Mouse (Mus musculus): ENCODE measurements around the gene Parl. TPM values are rescaled to one million over a fixed set of nuclear protein-coding genes. Genes with fewer than 3 reads are reported as not detected.

The Parl gene
- polyA plus RNA-seq (2014; fragmentation: Nextera tagmentation; extraction: Ambion mirVana): 87.6 and 89.4 TPM in 2 replicates

- WGBS: under 1% methylated on average over 51 of the region's 52 CpGs
- peaks cover 17% of the 10 kb centered on the region for H3K4me1 ChIP-seq (replicated peaks; ENCODE audit: control insufficient read depth, insufficient read depth, low read length)
- peak within 1 kb of the TSS; percentile 82 for H3K4me3 ChIP-seq (ENCODE audit: low read depth, low read length)
- peak within 1 kb of the TSS; percentile 87 for H3K4me2 ChIP-seq
- peak within 1 kb of the TSS; percentile 71 for H3K27ac ChIP-seq (ENCODE audit: low read depth, low read length)
- H3K9ac ChIP-seq (ENCODE audit: low read depth, low read length): peak within 1 kb of the TSS; percentile 83
- H3K36me3 ChIP-seq (ENCODE audit: control insufficient read depth, insufficient read depth, low read length): 0 out of 2 replicates have a peak, but pooled peaks cover 1% of the 10 kb centered on the region
- ATAC-seq (replicated peaks; ENCODE audit: low FRiP score) (peak; percentile 92), DNase-seq (ENCODE audit: low spot score) (peak; percentile 84)
- no peaks in the 10 kb centered on the region for H3K9me3 ChIP-seq (ENCODE audit: control insufficient read depth, low read length)
- H3K27me3 ChIP-seq (replicated peaks; ENCODE audit: control insufficient read depth, insufficient read depth, low read length): no peaks in the 10 kb centered on the region; the same call in 1 of the 2 replicates
These were observed at the start of gene Parl for GRCm38 (mm10) chr16:20301770-20302649. TSS of gene Parl (minus strand) at chr16:20302387.

GRCm38 (mm10) chr16:20345464-20345863 is 43.3 kb upstream of the Parl start:
- Histone ChIP-seq H3K4me3 (ENCODE audit: low read depth, low read length) (no peak overlapping the region), H3K4me1 (replicated peaks; ENCODE audit: control insufficient read depth, insufficient read depth, low read length) (no peaks in the 10 kb centered on the region), H3K9me3 (ENCODE audit: control insufficient read depth, low read length) (no peaks in the 10 kb centered on the region), H3K36me3 (ENCODE audit: control insufficient read depth, insufficient read depth, low read length) (peaks cover 7% of the 10 kb centered on the region), H3K27ac (ENCODE audit: low read depth, low read length) (no peak overlapping the region), H3K9ac (ENCODE audit: low read depth, low read length) (no peak overlapping the region), H3K4me2 (no peak overlapping the region), H3K27me3 (replicated peaks; ENCODE audit: control insufficient read depth, insufficient read depth, low read length) (no peaks in the 10 kb centered on the region)
- ATAC-seq (replicated peaks; ENCODE audit: low FRiP score) (no peak), DNase-seq (ENCODE audit: low spot score) (no peak)
- WGBS: 75% methylated on average over 1 of the region's 1 CpGs

GRCm38 (mm10) chr16:20338616-20339015 is 36.4 kb upstream of the Parl start:
- Histone ChIP-seq H3K9ac (ENCODE audit: low read depth, low read length) (no peak overlapping the region), H3K9me3 (ENCODE audit: control insufficient read depth, low read length) (no peaks in the 10 kb centered on the region), H3K4me1 (replicated peaks; ENCODE audit: control insufficient read depth, insufficient read depth, low read length) (no peaks in the 10 kb centered on the region), H3K4me3 (ENCODE audit: low read depth, low read length) (no peak overlapping the region), H3K27me3 (replicated peaks; ENCODE audit: control insufficient read depth, insufficient read depth, low read length) (no peaks in the 10 kb centered on the region), H3K36me3 (ENCODE audit: control insufficient read depth, insufficient read depth, low read length) (peaks cover 17% of the 10 kb centered on the region; the same call in 1 of the 2 replicates), H3K27ac (ENCODE audit: low read depth, low read length) (no peak overlapping the region), H3K4me2 (no peak overlapping the region)
- 96% methylated on average over 3 of the region's 3 CpGs for WGBS
- ATAC-seq (replicated peaks; ENCODE audit: low FRiP score) (no peak), DNase-seq (ENCODE audit: low spot score) (no peak)

GRCm38 (mm10) chr16:20334918-20335317 is 32.7 kb upstream of the Parl start:
- no peak for ATAC-seq (replicated peaks; ENCODE audit: low FRiP score)
- no peaks in the 10 kb centered on the region for H3K9me3 ChIP-seq (ENCODE audit: control insufficient read depth, low read length)
- peaks cover 18% of the 10 kb centered on the region; the same call in 1 of the 2 replicates for H3K36me3 ChIP-seq (ENCODE audit: control insufficient read depth, insufficient read depth, low read length)
- no peaks in the 10 kb centered on the region for H3K27me3 ChIP-seq (replicated peaks; ENCODE audit: control insufficient read depth, insufficient read depth, low read length)
- no peak overlapping the region for H3K9ac ChIP-seq (ENCODE audit: low read depth, low read length)
- no peaks in the 10 kb centered on the region for H3K4me1 ChIP-seq (replicated peaks; ENCODE audit: control insufficient read depth, insufficient read depth, low read length)
- H3K4me3 ChIP-seq (ENCODE audit: low read depth, low read length): no peak overlapping the region
- H3K27ac ChIP-seq (ENCODE audit: low read depth, low read length): no peak overlapping the region
- DNase-seq (ENCODE audit: low spot score): no peak
- H3K4me2 ChIP-seq: no peak overlapping the region
- 94% methylated on average over 8 of the region's 8 CpGs for WGBS

- Histone ChIP-seq H3K27ac (ENCODE audit: low read depth, low read length) (no peak overlapping the region), H3K36me3 (ENCODE audit: control insufficient read depth, insufficient read depth, low read length) (peaks cover 7% of the 10 kb centered on the region; the same call in 1 of the 2 replicates), H3K9me3 (ENCODE audit: control insufficient read depth, low read length) (no peaks in the 10 kb centered on the region), H3K9ac (ENCODE audit: low read depth, low read length) (no peak overlapping the region), H3K4me3 (ENCODE audit: low read depth, low read length) (no peak overlapping the region), H3K4me2 (no peak overlapping the region), H3K4me1 (replicated peaks; ENCODE audit: control insufficient read depth, insufficient read depth, low read length) (no peaks in the 10 kb centered on the region), H3K27me3 (replicated peaks; ENCODE audit: control insufficient read depth, insufficient read depth, low read length) (no peaks in the 10 kb centered on the region)
- WGBS: 86% methylated on average over 5 of the region's 5 CpGs
- ATAC-seq (replicated peaks; ENCODE audit: low FRiP score) (no peak), DNase-seq (ENCODE audit: low spot score) (no peak)
These were observed 26.1 kb upstream of the Parl start for GRCm38 (mm10) chr16:20328306-20328705.

- 0 out of 2 replicates have a peak, but pooled peaks cover 3% of the 10 kb centered on the region for H3K36me3 ChIP-seq (ENCODE audit: control insufficient read depth, insufficient read depth, low read length)
- no peak for ATAC-seq (replicated peaks; ENCODE audit: low FRiP score)
- H3K4me1 ChIP-seq (replicated peaks; ENCODE audit: control insufficient read depth, insufficient read depth, low read length): no peaks in the 10 kb centered on the region
- no peak within 1 kb of the TSS for H3K4me3 ChIP-seq (ENCODE audit: low read depth, low read length)
- DNase-seq (ENCODE audit: low spot score): no peak
- WGBS: 58% methylated on average over 5 of the region's 5 CpGs
- no peaks in the 10 kb centered on the region for H3K27me3 ChIP-seq (replicated peaks; ENCODE audit: control insufficient read depth, insufficient read depth, low read length)
- H3K27ac ChIP-seq (ENCODE audit: low read depth, low read length): no peak within 1 kb of the TSS
- no peak within 1 kb of the TSS for H3K9ac ChIP-seq (ENCODE audit: low read depth, low read length)
- no peaks in the 10 kb centered on the region for H3K9me3 ChIP-seq (ENCODE audit: control insufficient read depth, low read length)
- H3K4me2 ChIP-seq: no peak within 1 kb of the TSS
These were observed 23.1 kb upstream of the Parl start, which contains the start of gene Cyp2ab1 for GRCm38 (mm10) chr16:20325286-20325685. TSS of gene Cyp2ab1 (minus strand) at chr16:20325404.

DNA sequence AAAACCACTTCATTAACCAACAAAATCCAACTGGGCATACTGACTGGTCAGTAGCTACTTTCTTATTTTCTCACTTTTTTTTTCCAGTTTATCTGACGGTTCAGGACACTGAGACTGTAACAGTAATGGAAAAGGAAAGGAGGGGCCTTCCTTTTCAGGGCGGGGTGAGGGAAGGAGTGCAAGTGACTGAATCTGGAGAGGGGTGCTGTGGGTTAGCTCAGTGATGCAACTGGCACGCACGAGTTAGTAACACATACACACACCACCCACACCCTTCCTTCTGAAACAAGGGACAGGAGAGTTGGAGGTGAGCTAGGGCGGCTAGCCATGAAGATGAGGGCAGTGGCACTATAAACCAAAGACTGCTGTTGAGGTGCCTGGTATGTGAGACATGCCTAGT is 21.7 kb upstream of the Parl start:
- Histone ChIP-seq H3K36me3 (ENCODE audit: control insufficient read depth, insufficient read depth, low read length) (0 out of 2 replicates have a peak, but pooled peaks cover 3% of the 10 kb centered on the region), H3K9me3 (ENCODE audit: control insufficient read depth, low read length) (no peaks in the 10 kb centered on the region), H3K9ac (ENCODE audit: low read depth, low read length) (no peak overlapping the region), H3K4me1 (replicated peaks; ENCODE audit: control insufficient read depth, insufficient read depth, low read length) (no peaks in the 10 kb centered on the region), H3K4me3 (ENCODE audit: low read depth, low read length) (no peak overlapping the region), H3K27me3 (replicated peaks; ENCODE audit: control insufficient read depth, insufficient read depth, low read length) (no peaks in the 10 kb centered on the region), H3K27ac (ENCODE audit: low read depth, low read length) (no peak overlapping the region), H3K4me2 (no peak overlapping the region)
- DNase-seq (ENCODE audit: low spot score) (no peak), ATAC-seq (replicated peaks; ENCODE audit: low FRiP score) (no peak)
- 56% methylated on average over 5 of the region's 5 CpGs for WGBS

DNA sequence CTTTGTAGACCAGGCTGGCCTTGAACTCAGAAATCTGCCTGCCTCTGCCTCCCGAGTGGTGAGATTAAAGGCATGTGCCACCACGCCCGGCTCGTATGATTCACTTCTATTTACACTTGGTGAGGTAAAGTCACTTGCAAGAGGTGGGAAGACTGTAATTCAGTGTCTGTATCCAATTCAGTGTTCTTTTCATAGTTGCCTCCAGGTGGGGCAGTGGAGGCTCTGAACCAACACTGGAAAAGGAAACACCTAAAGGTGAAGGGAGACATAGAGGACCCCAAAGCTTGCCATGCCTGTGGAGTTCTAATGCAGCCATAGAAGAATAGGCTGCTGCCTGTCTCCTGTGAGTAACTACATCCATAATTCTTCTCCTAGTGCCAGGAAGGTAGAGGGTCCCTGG is 20.1 kb upstream of the Parl start:
- ATAC-seq (replicated peaks; ENCODE audit: low FRiP score) (no peak), DNase-seq (ENCODE audit: low spot score) (no peak)
- no peak overlapping the region for H3K27ac ChIP-seq (ENCODE audit: low read depth, low read length)
- no peaks in the 10 kb centered on the region for H3K9me3 ChIP-seq (ENCODE audit: control insufficient read depth, low read length)
- H3K4me1 ChIP-seq (replicated peaks; ENCODE audit: control insufficient read depth, insufficient read depth, low read length): no peaks in the 10 kb centered on the region
- H3K9ac ChIP-seq (ENCODE audit: low read depth, low read length): no peak overlapping the region
- H3K27me3 ChIP-seq (replicated peaks; ENCODE audit: control insufficient read depth, insufficient read depth, low read length): no peaks in the 10 kb centered on the region
- WGBS: 83% methylated on average over 4 of the region's 4 CpGs
- no peak overlapping the region for H3K4me3 ChIP-seq (ENCODE audit: low read depth, low read length)
- no peaks in the 10 kb centered on the region for H3K36me3 ChIP-seq (ENCODE audit: control insufficient read depth, insufficient read depth, low read length)
- H3K4me2 ChIP-seq: no peak overlapping the region

DNA sequence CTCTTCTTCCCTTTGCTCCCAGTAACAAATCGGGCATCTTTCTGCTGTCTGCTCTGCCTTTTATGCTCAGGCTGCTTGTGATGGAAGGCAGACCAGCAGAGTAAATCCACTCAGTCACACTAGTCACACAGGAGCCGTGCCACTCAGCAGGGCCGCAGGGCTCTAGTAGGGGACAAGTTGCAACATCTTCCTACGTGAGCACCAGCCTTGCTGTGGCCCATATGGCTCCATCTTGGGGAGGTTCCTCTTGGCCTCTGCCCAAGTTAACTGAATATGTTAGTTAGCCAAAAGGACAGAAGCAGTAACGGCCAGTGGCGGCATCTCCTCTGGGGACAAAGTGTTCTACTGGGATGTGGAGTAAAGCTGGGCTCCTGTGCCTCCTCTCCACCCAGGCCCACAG is 14.6 kb upstream of the Parl start:
- DNase-seq (ENCODE audit: low spot score) (no peak), ATAC-seq (replicated peaks; ENCODE audit: low FRiP score) (no peak)
- Histone ChIP-seq H3K4me2 (no peak overlapping the region), H3K4me1 (replicated peaks; ENCODE audit: control insufficient read depth, insufficient read depth, low read length) (no peaks in the 10 kb centered on the region), H3K27me3 (replicated peaks; ENCODE audit: control insufficient read depth, insufficient read depth, low read length) (no peaks in the 10 kb centered on the region), H3K9me3 (ENCODE audit: control insufficient read depth, low read length) (no peaks in the 10 kb centered on the region), H3K9ac (ENCODE audit: low read depth, low read length) (no peak overlapping the region), H3K4me3 (ENCODE audit: low read depth, low read length) (no peak overlapping the region), H3K36me3 (ENCODE audit: control insufficient read depth, insufficient read depth, low read length) (no peaks in the 10 kb centered on the region), H3K27ac (ENCODE audit: low read depth, low read length) (no peak overlapping the region)
- 77% methylated on average over 6 of the region's 6 CpGs for WGBS
